Mouse (Mus musculus) bone marrow macrophage, adult 2 months (primary cell): ENCODE data around the gene Chd5. TPM values are rescaled to one million over a fixed set of nuclear protein-coding genes. Genes with fewer than 3 reads are reported as not detected.
A peak's percentile ranks its signal among the peaks of the same experiment; 100 is the strongest.

Experiments
- H3K27ac ChIP-seq: 2 replicates; pipeline ENCODE4 v1.5.1; 2012; ENCODE audit warnings: low read depth, low read length; ENCODE audit not compliant: insufficient read depth
- H3K4me1 ChIP-seq: 2 replicates; pipeline ENCODE4 v1.6.1; 2012; ENCODE audit warnings: low read length; ENCODE audit not compliant: control insufficient read depth, insufficient read depth
- H3K4me3 ChIP-seq: 2 replicates; pipeline ENCODE4 v1.5.1; 2012; ENCODE audit warnings: mild to moderate bottlenecking, low read length, moderate library complexity; ENCODE audit not compliant: insufficient read depth
- CTCF ChIP-seq: IDR thresholded peaks from 2 replicates; pipeline ENCODE4 v1.5.1; 2012; ENCODE audit warnings: low read depth, mild to moderate bottlenecking, low read length, moderate library complexity
- POLR2A ChIP-seq: IDR thresholded peaks from 2 replicates; pipeline ENCODE4 v1.6.1; 2012; ENCODE audit warnings: mild to moderate bottlenecking, low read depth, low read length, borderline replicate concordance
- polyA plus RNA-seq: library from polyadenylated mRNA; stranded (reverse); fragments of >200 nt; gene quantifications from 2 replicates; pipeline ENCODE4 v1.2.4, GENCODE M21; 2012; ENCODE audit not compliant: missing spikeins, insufficient read depth, insufficient read length

Gene Chd5
- polyA plus RNA-seq = 0.42 and 0.55 TPM in 2 replicates

DNA sequence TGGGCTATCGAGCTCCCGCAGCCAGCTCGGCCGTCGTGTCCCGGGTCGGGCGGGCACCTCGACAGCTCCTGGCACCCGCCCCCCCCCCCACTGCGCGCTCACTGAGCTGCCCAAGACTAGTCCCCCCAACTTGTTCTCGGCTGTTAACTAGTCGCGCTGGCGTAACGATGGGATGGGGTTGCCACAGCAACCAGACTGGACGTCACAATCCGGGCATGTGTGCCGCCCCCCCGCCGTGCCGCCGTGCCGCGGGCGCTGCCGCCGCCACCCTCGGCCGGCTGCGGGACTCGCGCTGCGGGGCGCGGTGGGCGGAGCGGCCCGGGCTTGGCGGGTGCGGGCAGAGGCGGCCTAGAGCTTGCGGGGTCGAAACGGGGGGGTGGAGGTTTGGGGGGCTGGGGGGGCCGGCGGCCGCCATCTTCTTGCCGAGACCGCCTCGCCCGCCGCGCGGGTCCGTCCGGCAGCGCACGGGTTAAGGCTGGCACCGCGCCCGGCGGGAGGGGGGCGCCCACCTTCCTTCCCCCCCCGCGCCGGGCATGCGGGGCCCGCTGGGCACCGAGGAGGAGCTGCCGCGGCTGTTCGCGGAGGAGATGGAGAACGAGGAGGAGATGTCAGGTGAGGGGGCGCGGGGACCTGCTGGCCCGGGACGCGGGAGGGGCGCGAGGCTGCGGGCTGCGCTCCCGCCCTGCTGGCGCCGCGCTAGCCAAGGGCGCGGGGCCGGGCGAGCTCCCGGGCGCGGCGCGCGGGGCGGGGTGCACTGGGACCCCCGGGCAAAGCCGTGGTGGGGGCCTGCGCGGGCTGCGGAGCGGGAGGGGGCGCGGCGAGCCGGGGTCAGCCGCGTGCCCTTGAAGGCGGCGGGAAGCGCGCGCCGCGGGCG lies at the start of gene Chd5:
TSS of gene Chd5 (plus strand) at position 233 of the 874 bp plus-strand sequence.
- peak within 1 kb of the TSS; percentile 29; the same call in 1 of the 2 replicates for H3K4me3 ChIP-seq
- TF ChIP-seq CTCF = no peak
- TF ChIP-seq POLR2A = no peak
- no peaks in the 10 kb centered on the region for H3K4me1 ChIP-seq
- H3K27ac ChIP-seq = no peak within 1 kb of the TSS

DNA sequence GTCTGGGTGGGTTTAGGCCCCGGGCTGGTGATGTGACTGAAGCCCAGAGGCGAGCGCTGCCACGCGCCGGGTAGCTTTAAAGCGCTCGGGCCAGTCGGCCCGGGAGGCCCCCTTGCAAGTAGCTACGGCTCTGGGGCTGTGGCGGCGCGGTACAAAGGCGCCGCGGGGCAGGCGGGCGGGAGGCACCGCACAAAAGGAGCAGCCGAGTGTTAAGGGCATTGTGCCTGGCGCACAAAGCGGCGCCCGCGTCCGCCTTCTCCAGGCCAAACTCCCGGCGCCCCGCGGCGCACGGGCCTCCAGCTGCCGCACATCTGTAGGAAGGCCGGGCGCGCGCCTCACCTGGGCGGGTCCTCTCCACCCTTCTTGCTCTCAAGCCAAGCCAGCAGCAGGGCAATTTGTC lies 48.1 kb upstream of the Chd5 start:
- TF ChIP-seq CTCF (no peak), POLR2A (no peak)
- Histone ChIP-seq H3K4me1 (peaks cover 4% of the 10 kb centered on the region; the same call in 1 of the 2 replicates), H3K4me3 (no peak overlapping the region), H3K27ac (no peak overlapping the region)

DNA sequence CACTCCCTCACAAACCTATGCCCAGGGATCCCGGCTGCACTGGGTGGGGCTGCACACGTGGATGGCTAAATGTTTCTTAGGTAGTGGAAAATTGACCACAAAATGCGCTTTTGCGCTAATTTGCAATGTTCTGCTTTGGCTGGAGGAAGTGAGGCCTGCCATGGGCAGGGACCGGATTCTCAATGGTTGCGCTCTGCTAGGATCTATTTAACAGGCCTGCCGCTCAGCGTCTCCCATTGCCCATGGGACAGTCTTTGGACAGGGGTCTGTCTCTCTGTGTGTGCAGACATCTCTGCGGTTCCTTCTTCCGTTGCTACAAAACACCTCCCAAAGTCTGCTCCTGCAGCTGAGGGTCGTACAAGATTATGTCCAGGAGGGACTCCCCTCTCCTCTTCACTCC lies 47.5 kb upstream of the Chd5 start:
- TF ChIP-seq POLR2A (no peak), CTCF (no peak)
- H3K27ac ChIP-seq = no peak overlapping the region
- no peak overlapping the region for H3K4me3 ChIP-seq
- peaks cover 5% of the 10 kb centered on the region; the same call in 1 of the 2 replicates for H3K4me1 ChIP-seq

DNA sequence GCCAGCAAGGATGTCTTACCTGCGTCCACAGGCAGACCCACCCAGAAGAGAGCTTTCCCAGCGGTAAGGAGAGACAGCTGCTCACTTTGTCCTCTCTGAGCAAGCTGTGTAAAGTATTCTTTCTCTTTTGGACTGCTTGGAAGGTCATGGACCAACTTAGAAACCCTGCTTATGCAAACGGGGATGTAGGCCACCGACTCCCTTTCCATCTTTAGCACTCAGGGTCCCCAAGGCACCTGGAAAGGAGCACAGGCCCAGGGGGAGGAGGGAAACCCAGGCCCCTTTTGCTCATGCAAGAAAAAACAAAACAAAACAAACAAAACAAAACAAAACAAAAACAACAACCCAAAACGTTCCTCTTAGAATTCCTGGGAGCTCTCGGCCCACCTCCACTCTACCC lies 46.9 kb upstream of the Chd5 start, which contains the start of gene Hes3:
TSS of gene Hes3 (minus strand) at position 101 of the 400 bp plus-strand sequence.
- no peak within 1 kb of the TSS for H3K4me3 ChIP-seq
- H3K4me1 ChIP-seq = peaks cover 10% of the 10 kb centered on the region
- no peak within 1 kb of the TSS for H3K27ac ChIP-seq
- TF ChIP-seq CTCF = no peak
- TF ChIP-seq POLR2A = no peak

DNA sequence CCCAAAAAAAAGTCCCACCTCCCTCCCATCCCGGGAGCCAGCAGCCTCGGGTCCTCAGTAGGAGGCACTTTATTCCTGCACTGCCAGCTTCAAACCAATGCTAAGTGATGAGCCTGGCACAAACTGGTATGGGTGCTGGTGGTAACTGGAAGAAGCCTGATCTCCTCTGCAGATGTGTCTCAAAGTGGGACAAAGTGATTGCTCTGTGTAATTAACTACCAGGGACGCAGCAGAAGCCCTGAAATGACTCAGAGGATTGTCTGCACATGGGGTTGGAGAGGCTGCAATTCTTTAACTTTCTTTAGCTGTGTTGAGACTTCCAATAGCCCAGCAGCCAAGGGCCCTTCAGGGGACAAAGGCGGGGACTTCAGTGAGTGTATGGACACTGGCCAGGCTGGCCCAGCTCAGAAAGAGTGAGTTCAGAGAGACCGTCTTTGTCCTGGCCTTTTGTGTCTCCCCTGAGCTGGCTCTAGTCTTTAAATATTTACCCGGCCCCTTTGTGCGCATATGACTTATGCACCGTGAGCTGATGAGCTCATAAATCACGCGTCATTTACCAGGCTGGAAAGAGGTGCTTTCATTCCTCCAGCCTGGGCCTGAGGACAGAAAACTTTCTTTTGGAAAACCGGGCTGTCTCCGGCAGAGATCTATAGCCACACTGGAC lies 46.2 kb upstream of the Chd5 start:
- TF ChIP-seq POLR2A (no peak), CTCF (no peak)
- Histone ChIP-seq H3K4me3 (no peak overlapping the region), H3K4me1 (peaks cover 10% of the 10 kb centered on the region), H3K27ac (no peak overlapping the region)

DNA sequence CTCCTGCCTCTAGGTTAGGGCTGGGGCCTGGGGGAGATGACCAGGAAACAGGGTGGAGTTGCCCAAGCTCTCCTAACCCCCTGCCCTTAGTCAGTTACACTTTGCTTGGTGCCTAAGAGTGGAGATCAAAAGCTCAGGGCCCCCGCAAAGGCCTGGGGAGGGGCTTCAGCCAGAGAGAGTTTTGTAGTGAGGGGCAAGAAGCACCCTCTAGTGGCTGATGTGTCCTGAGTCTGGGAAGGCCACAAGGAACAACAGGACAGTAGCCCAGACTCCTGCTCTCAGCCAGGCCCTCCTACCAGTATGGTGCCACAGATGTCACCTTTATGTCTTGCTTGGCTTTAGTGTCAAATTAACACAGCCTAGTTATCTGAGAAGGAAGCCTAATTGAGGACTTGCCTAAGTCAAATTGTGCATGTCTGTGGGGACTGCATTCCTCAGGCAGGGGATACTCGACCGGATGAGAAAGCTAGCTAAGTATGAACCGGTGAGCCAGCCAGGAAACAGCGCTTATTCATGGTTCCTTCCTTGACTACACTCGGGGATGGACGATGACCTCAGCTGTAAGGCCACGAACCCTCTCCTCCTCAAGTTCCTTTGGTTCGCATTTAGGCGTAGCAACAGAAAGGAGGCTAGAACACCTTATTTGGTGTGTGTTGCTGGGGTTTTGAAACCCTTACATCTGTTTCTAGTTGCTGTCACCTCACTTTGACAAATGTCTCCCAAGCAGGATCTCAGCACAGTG lies 44.1 kb upstream of the Chd5 start:
- Histone ChIP-seq H3K4me1 (peaks cover 14% of the 10 kb centered on the region), H3K4me3 (no peak overlapping the region), H3K27ac (no peak overlapping the region)
- no peak for TF ChIP-seq POLR2A
- peak; percentile 37; the same call in 1 of the 2 replicates for TF ChIP-seq CTCF

DNA sequence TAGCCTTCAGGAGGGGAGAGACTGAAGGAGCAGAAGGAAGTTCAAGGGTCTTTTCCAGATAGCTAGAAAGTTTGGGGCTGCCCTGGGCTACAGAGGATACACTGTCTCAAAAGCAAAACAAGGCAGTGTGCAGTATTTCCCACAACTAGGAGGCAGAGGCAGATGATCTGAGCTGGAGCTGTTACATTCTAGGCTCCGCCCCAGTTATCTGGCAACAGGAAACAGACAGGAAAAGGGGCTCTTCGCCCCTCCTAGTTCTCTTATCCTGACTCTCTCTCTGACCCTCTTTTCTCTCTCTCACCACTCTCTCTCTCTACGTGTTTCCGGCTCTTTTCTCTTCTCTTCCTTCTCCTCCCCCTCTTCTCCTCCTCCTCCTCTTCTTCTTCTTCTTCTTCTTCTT lies 42.5 kb upstream of the Chd5 start:
- H3K27ac ChIP-seq = no peak overlapping the region
- H3K4me1 ChIP-seq = peaks cover 14% of the 10 kb centered on the region
- H3K4me3 ChIP-seq = no peak overlapping the region
- no peak for TF ChIP-seq CTCF
- TF ChIP-seq POLR2A = no peak

DNA sequence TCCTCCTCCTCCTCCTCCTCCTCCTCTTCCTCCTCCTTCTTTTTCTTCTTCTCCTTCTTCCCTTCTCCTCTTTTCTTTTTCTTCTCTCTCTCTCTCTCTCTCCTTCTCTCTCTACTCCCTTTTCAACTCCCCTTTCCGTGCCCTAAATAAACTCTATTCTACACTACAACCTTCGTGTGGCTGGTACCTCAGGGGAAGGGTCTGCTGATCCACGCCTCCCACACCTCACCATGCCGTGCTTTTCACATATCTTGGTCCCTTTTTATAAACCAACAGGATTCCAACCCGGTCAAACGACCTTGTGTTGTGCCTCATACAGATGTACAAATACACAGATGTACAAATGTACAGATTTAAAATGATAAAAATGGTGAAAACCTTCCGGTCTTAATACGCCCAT lies 42.1 kb upstream of the Chd5 start:
- peak overlapping the region; percentile 19; the same call in 1 of the 2 replicates for H3K27ac ChIP-seq
- H3K4me3 ChIP-seq = peak overlapping the region; percentile 91
- no peak for TF ChIP-seq POLR2A
- TF ChIP-seq CTCF = no peak
- H3K4me1 ChIP-seq = peaks cover 14% of the 10 kb centered on the region
